Mouse (Mus musculus) midbrain, embryonic 10.5 days (tissue): ENCODE measurements around the gene Cfb. TPM values are rescaled to one million over a fixed set of nuclear protein-coding genes. Genes with fewer than 3 reads are reported as not detected.
A peak's percentile ranks its signal among the peaks of the same experiment; 100 is the strongest.

Source experiments
- DNase-seq: peaks from one replicate; pipeline ENCODE4 v3.0.0-alpha.2; 2017; ENCODE audit warnings: low spot score
- H3K27ac ChIP-seq: fragments of 300-500 bp; sonication (generic); replicated peaks from 2 replicates; pipeline ENCODE4 v1.5.1; 2016; ENCODE audit warnings: mild to moderate bottlenecking
- H3K27me3 ChIP-seq: fragments of 300-500 bp; sonication (generic); 2 replicates; pipeline ENCODE4 v1.6.1; 2016; ENCODE audit warnings: low read depth, mild to moderate bottlenecking; ENCODE audit not compliant: poor library complexity, severe bottlenecking
- H3K36me3 ChIP-seq: fragments of 300-500 bp; sonication (generic); 2 replicates; pipeline ENCODE4 v1.6.1; 2016; ENCODE audit warnings: mild to moderate bottlenecking, moderate library complexity
- H3K4me1 ChIP-seq: fragments of 300-500 bp; sonication (generic); 2 replicates; pipeline ENCODE4 v1.6.1; 2016
- H3K4me3 ChIP-seq: fragments of 300-500 bp; sonication (generic); 2 replicates; pipeline ENCODE4 v1.5.1; 2016; ENCODE audit warnings: mild to moderate bottlenecking, moderate library complexity
- H3K9me3 ChIP-seq: fragments of 300-500 bp; sonication (generic); replicated peaks from 2 replicates; pipeline ENCODE4 v1.6.1; 2016; ENCODE audit warnings: mild to moderate bottlenecking
- WGBS: fragments of 180-500 bp; shearing (Covaris S2); methylation state at CpG from one replicate; pipeline ENCODE4 v1.1.7; 2016; 5-methylcytosine and 5-hydroxymethylcytosine counted together
- polyA plus RNA-seq: library from polyadenylated mRNA; unstranded; fragments of >200 nt; fragmentation: Nextera tagmentation; extraction: Ambion mirVana; gene quantifications from 2 replicates; pipeline ENCODE4 v1.2.1, GENCODE M21; 2016

The Cfb gene
- polyA plus RNA-seq, 1 experiment from 2014 or later = 1.8 TPM

GRCm38 (mm10) chr17:34879336-34879879 is 17.1 kb upstream of the Cfb start, which contains the start of gene Zbtb12:
Gene Zbtb12, plus strand, starts transcription at chr17:34879483.
- H3K4me1 ChIP-seq = peaks cover 9% of the 10 kb centered on the region
- H3K36me3 ChIP-seq = no peaks in the 10 kb centered on the region
- H3K27me3 ChIP-seq = peaks cover 25% of the 10 kb centered on the region
- no peak within 1 kb of the TSS for H3K4me3 ChIP-seq
- no peak for DNase-seq
- no peaks in the 10 kb centered on the region for H3K9me3 ChIP-seq
- no peak within 1 kb of the TSS for H3K27ac ChIP-seq
- 66% methylated on average over 11 of the region's 11 CpGs for WGBS

- no peaks in the 10 kb centered on the region for H3K27me3 ChIP-seq
- H3K4me1 ChIP-seq = no peaks in the 10 kb centered on the region
- no peak overlapping the region for H3K4me3 ChIP-seq
- H3K27ac ChIP-seq = no peak overlapping the region
- H3K36me3 ChIP-seq = no peaks in the 10 kb centered on the region
- WGBS = 88% methylated on average over 6 of the region's 6 CpGs
- DNase-seq = no peak
- no peaks in the 10 kb centered on the region for H3K9me3 ChIP-seq
These were observed 12.0 kb upstream of the Cfb start for GRCm38 (mm10) chr17:34874321-34874720.

DNA sequence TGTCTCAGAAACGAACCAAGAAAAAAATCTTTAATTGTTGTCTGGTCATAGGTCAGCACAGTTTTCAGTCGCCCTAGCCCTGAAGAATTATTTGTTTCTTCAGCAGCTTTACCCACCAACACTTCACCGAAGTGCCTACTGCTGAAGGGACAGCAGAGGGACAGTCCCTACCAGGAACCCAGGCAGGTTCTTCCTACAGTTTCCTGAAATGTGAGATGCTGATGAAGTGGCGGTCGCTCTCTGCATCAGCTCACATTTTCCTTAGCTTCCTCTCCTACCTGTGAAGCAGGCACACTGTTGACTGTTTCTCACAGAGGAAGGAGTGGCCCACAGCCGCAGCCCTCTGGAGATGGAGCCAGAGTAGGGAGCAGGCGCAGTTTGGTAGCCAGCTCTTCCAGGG is 3.7 kb upstream of the Cfb start:
- 68% methylated on average over 7 of the region's 7 CpGs for WGBS
- H3K36me3 ChIP-seq = no peaks in the 10 kb centered on the region
- H3K27ac ChIP-seq = no peak overlapping the region
- no peaks in the 10 kb centered on the region for H3K27me3 ChIP-seq
- no peaks in the 10 kb centered on the region for H3K9me3 ChIP-seq
- DNase-seq = no peak
- H3K4me3 ChIP-seq = no peak overlapping the region
- H3K4me1 ChIP-seq = peaks cover 5% of the 10 kb centered on the region

GRCm38 (mm10) chr17:34861704-34862415 is 458 bp downstream of the Cfb start:
- WGBS = 72% methylated on average over 13 of the region's 13 CpGs
- DNase-seq = no peak
- H3K27ac ChIP-seq = no peak overlapping the region
- peaks cover 5% of the 10 kb centered on the region for H3K4me1 ChIP-seq
- no peak overlapping the region for H3K4me3 ChIP-seq
- H3K27me3 ChIP-seq = no peaks in the 10 kb centered on the region
- peaks cover 13% of the 10 kb centered on the region for H3K36me3 ChIP-seq
- no peaks in the 10 kb centered on the region for H3K9me3 ChIP-seq

DNA sequence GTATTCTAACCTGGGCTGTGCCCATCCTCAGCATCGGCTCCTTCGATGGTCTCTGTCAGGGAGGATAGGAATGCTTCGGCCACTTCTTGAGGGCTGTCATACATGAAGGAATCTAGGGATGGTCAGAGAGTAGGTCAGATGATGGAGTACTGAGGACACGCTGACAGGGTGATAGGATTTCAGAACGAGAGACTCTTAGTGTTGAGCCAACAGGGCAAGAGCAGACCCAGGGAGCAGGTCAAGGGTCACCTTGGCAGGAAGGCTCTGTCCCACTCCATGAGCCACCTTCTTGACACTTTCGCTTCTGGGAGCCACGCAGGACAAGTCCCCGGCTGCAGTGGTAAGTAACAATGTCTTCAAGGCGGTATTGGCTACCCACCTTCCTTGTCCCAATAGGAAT is 1.8 kb downstream of the Cfb start:
- DNase-seq = no peak
- no peaks in the 10 kb centered on the region for H3K9me3 ChIP-seq
- no peak overlapping the region for H3K27ac ChIP-seq
- peaks cover 5% of the 10 kb centered on the region for H3K4me1 ChIP-seq
- H3K4me3 ChIP-seq = no peak overlapping the region
- peaks cover 26% of the 10 kb centered on the region for H3K36me3 ChIP-seq
- no peaks in the 10 kb centered on the region for H3K27me3 ChIP-seq
- whole genome bisulfite sequencing = 88% methylated on average over 9 of the region's 9 CpGs

- Histone ChIP-seq H3K27me3 (no peaks in the 10 kb centered on the region), H3K9me3 (no peaks in the 10 kb centered on the region), H3K4me1 (no peaks in the 10 kb centered on the region), H3K36me3 (peaks cover 45% of the 10 kb centered on the region), H3K4me3 (no peak overlapping the region), H3K27ac (no peak overlapping the region)
- 89% methylated on average over 4 of the region's 4 CpGs for WGBS
- DNase-seq = no peak
These were observed 3.6 kb downstream of the Cfb start for GRCm38 (mm10) chr17:34858670-34859069.

DNA sequence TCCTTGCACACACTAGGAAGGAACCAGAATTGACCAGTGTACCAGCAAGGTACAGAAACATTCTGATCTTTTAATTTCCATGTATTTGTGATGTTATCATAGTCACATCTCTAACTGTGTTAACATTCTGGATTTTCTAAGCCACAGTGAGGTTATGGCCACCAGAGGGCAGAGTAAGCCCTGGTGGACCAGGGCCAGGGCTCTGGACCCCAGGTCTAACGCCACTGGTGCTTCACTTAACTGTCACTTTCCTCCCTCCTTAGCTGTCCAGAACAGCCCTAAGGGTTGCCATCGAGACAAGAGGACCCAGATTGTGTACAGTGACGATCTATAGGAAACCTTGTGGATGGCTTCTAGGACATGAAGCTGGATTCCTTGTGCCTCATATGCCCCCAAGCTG is 6.5 kb downstream of the Cfb start:
- 40% methylated on average over 3 of the region's 3 CpGs for WGBS
- peaks cover 63% of the 10 kb centered on the region for H3K36me3 ChIP-seq
- peaks cover 14% of the 10 kb centered on the region for H3K4me1 ChIP-seq
- no peak overlapping the region for H3K4me3 ChIP-seq
- H3K9me3 ChIP-seq = no peaks in the 10 kb centered on the region
- no peaks in the 10 kb centered on the region for H3K27me3 ChIP-seq
- peak; percentile 45 for DNase-seq
- H3K27ac ChIP-seq = no peak overlapping the region

DNA sequence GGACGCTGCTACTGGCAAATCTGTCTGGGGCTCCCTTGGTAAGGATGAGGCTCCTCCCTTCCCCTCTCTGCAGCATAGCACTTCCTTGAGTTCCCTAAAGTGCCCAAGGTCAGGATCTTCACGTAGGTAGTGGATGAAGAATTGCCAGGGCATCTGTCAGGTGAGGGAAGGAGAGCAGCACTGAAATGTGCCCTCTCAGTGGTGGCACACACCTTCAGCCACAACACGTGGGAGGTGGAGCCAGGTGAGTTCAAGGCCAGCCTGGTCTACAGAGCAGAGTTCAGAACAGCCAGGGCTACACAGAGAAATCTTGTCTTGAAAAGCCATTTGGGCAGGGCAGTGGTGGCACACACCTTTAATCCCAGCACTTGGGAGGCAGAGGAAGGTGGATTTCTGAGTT is 7.6 kb downstream of the Cfb start:
- 81% methylated on average over 3 of the region's 3 CpGs for WGBS
- Histone ChIP-seq H3K27me3 (no peaks in the 10 kb centered on the region), H3K36me3 (peaks cover 63% of the 10 kb centered on the region), H3K9me3 (no peaks in the 10 kb centered on the region), H3K27ac (no peak overlapping the region), H3K4me1 (peaks cover 22% of the 10 kb centered on the region), H3K4me3 (no peak overlapping the region)
- no peak for DNase-seq

GRCm38 (mm10) chr17:34853511-34853910 is 8.8 kb downstream of the Cfb start:
- Histone ChIP-seq H3K27me3 (no peaks in the 10 kb centered on the region), H3K4me3 (no peak overlapping the region), H3K27ac (no peak overlapping the region), H3K4me1 (peaks cover 30% of the 10 kb centered on the region), H3K36me3 (peaks cover 63% of the 10 kb centered on the region), H3K9me3 (no peaks in the 10 kb centered on the region)
- no peak for DNase-seq
- 83% methylated on average over 8 of the region's 8 CpGs for WGBS

DNA sequence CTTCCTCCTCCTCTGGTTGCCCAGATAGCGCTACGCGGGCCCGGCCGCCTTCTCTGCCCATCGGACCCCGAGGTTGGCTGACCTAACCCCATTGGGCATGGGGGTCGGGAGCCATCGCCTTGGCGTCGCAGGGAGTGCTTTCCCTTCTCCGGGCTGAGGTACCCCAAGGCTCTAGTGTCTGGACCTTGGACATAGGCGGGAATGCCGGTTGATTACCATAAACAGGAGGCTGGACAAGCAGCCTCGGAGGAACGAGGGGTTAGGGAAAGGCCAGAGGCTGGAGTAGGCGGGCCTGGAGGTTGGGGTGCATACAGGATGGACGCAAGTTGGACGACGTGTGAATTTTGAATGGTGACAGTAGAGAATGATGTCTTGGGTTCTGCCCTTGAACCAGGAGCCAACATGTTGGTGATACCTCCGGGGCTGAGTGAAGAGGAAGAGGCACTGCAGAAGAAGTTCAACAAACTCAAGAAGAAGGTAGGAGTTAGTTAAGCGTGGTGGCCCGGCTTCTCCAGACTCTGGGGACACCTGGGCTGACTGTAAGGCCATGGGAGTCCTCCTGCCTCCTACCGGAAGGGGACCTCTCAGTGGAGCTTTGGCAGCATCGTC is 11.7 kb downstream of the Cfb start:
- peak overlapping the region; percentile 88 for H3K27ac ChIP-seq

GRCm38 (mm10) chr17:34849722-34850516 is 12.4 kb downstream of the Cfb start, which contains the start of the genes Skiv2l and Nelfe:
Gene Skiv2l, minus strand, starts transcription at chr17:34850210.
Gene Nelfe, plus strand, starts transcription at chr17:34850391.
- peaks cover 64% of the 10 kb centered on the region for H3K36me3 ChIP-seq
- DNase-seq = peak; percentile 98
- WGBS = 1% methylated on average over 65 of the region's 65 CpGs
- H3K27me3 ChIP-seq = no peaks in the 10 kb centered on the region
- H3K9me3 ChIP-seq = no peaks in the 10 kb centered on the region
- H3K4me1 ChIP-seq = peaks cover 30% of the 10 kb centered on the region
- H3K4me3 ChIP-seq = peak within 1 kb of the TSS; percentile 96
- peak within 1 kb of the TSS; percentile 88 for H3K27ac ChIP-seq

More for the DNA sequence above, 11.7 kb downstream of the Cfb start:
- H3K36me3 ChIP-seq = peaks cover 64% of the 10 kb centered on the region
- no peaks in the 10 kb centered on the region for H3K27me3 ChIP-seq
- H3K4me3 ChIP-seq = peak overlapping the region; percentile 96
- H3K4me1 ChIP-seq = peaks cover 30% of the 10 kb centered on the region
- H3K9me3 ChIP-seq = no peaks in the 10 kb centered on the region
- 2% methylated on average over 25 of the region's 25 CpGs for WGBS
- no peak for DNase-seq

- Histone ChIP-seq H3K4me1 (peaks cover 30% of the 10 kb centered on the region), H3K4me3 (no peak overlapping the region), H3K9me3 (no peaks in the 10 kb centered on the region), H3K27me3 (no peaks in the 10 kb centered on the region), H3K27ac (no peak overlapping the region), H3K36me3 (peaks cover 64% of the 10 kb centered on the region)
- no peak for DNase-seq
- 93% methylated on average over 7 of the region's 7 CpGs for WGBS
These were observed 14.7 kb downstream of the Cfb start for GRCm38 (mm10) chr17:34847615-34848014.
